Mouse (Mus musculus) ES-Bruce4 (cell line): ENCODE data around the gene Pikfyve.

Experiments used
- EP300 ChIP-seq: IDR thresholded peaks from 2 replicates; pipeline ENCODE4 v1.6.1; 2011; ENCODE audit warnings: low read depth, low read length; ENCODE audit not compliant: insufficient read depth
- POLR2A ChIP-seq: IDR thresholded peaks from one replicate; pipeline ENCODE4 v1.8.1; 2011; ENCODE audit warnings: low read length; ENCODE audit not compliant: insufficient read depth

- TF ChIP-seq POLR2A (no peak), EP300 (no peak)
These were observed 31.5 kb downstream of the Pikfyve start for GRCm38 (mm10) chr1:65217972-65218371.
